Comparison of ENCODE assay signal across 9 mouse cellular contexts in genomic region chr2:84638428-84639220, GRCm38 (mm10). TPM values are rescaled to one million over a fixed set of nuclear protein-coding genes. Genes with fewer than 3 reads are reported as not detected.
DNase-seq lines count a peak whose midpoint lies in the region; ATAC-seq and TF ChIP-seq lines count a peak whose summit lies in the region.
"Had no signal": no experiment of that assay in that cellular context is flagged by ENCODE, and none has a peak within 500 bp of the region (broad histone marks: within the 10 kb centered on the region; RNA-seq: fewer than 3 reads in every experiment).

No protein-coding gene starts in this region.

- no peak overlapping the region for H3K4me2 ChIP-seq in embryonic facial prominence, embryonic 15.5 days (replicated peaks)
- H3K4me2 ChIP-seq in hindbrain, embryonic 14.5 days (replicated peaks): no peak overlapping the region
- no peak overlapping the region for H3K4me2 ChIP-seq in midbrain, embryonic 14.5 days (ENCODE audit: low read length)

- no peak for ATAC-seq in embryonic facial prominence, embryonic 15.5 days (ENCODE audit: insufficient number of reproducible peaks, low FRiP score, low TSS enrichment, low read depth)
- ATAC-seq in hindbrain, embryonic 14.5 days (ENCODE audit: low FRiP score): no peak
- ATAC-seq in midbrain, embryonic 14.5 days (ENCODE audit: low FRiP score, low TSS enrichment): no peak

- intact Hi-C loops in left cerebral cortex, adult 2 months (cut with DNase I): no loop called here
- intact Hi-C loops in left cerebral cortex, postnatal 14 days (cut with DNase I): no loop called here

- no peaks in the 10 kb centered on the region for H3K36me3 ChIP-seq in embryonic facial prominence, embryonic 15.5 days
- H3K36me3 ChIP-seq in hindbrain, embryonic 14.5 days (replicated peaks; ENCODE audit: control insufficient read depth, insufficient read depth): peaks cover 6% of the 10 kb centered on the region; the same call in 1 of the 2 replicates
- H3K36me3 ChIP-seq in midbrain, embryonic 14.5 days (ENCODE audit: control insufficient read depth, insufficient read depth, low read length): no peaks in the 10 kb centered on the region

- no peak for TF ChIP-seq CTCF in left cerebral cortex, adult 2 months (IDR thresholded peaks at IDR 0.05)
- TF ChIP-seq CTCF in cerebellum, adult 2 months (IDR thresholded peaks at IDR 0.05; ENCODE audit: borderline replicate concordance, insufficient read depth, low read depth, low read length): no peak

- no peaks in the 10 kb centered on the region for H3K27me3 ChIP-seq in embryonic facial prominence, embryonic 15.5 days
- H3K27me3 ChIP-seq in hindbrain, embryonic 14.5 days (ENCODE audit: control insufficient read depth, insufficient read depth, low read length): no peaks in the 10 kb centered on the region
- no peaks in the 10 kb centered on the region for H3K27me3 ChIP-seq in midbrain, embryonic 14.5 days (ENCODE audit: control insufficient read depth, insufficient read depth, low read length)
- no peaks in the 10 kb centered on the region for H3K27me3 ChIP-seq in cerebellum, adult 2 months (ENCODE audit: control insufficient read depth, insufficient read depth, low read length)

- peaks cover 55% of the 10 kb centered on the region for H3K4me1 ChIP-seq in embryonic facial prominence, embryonic 15.5 days
- peaks cover 43% of the 10 kb centered on the region for H3K4me1 ChIP-seq in hindbrain, embryonic 14.5 days (replicated peaks; ENCODE audit: control insufficient read depth, insufficient read depth, low read length)
- H3K4me1 ChIP-seq in midbrain, embryonic 14.5 days (ENCODE audit: control insufficient read depth, insufficient read depth, low read length): peaks cover 40% of the 10 kb centered on the region
- peaks cover 12% of the 10 kb centered on the region for H3K4me1 ChIP-seq in cerebellum, adult 2 months (ENCODE audit: control insufficient read depth, insufficient read depth, low read length)

- no peak for DNase-seq in left cerebral cortex, adult 2 months (ENCODE audit: extremely low spot score in 1 of 2, low spot score in 2 of 2)
- no peak for DNase-seq in left cerebral cortex, postnatal 14 days (ENCODE audit: low spot score in 2 of 2)
- no peak for DNase-seq in hindbrain, embryonic 14.5 days (ENCODE audit: low spot score)
- DNase-seq in midbrain, embryonic 14.5 days: no peak
- no peak for DNase-seq in embryo, embryonic 11 days
- DNase-seq in cerebellum, adult 2 months: no peak
- DNase-seq: layer of hippocampus, postnatal 36 days had no signal

- TF ChIP-seq POLR2A in cerebellum, adult 2 months (IDR thresholded peaks at IDR 0.05; ENCODE audit: borderline replicate concordance, insufficient read depth, low read length): no peak

- H3K27ac ChIP-seq in left cerebral cortex, adult 2 months: peak overlapping the region; percentile 84; the same call in 1 of the 2 replicates
- H3K27ac ChIP-seq in embryonic facial prominence, embryonic 15.5 days (replicated peaks): peak overlapping the region; percentile 69
- peak overlapping the region; percentile 32; the same call in 1 of the 2 replicates for H3K27ac ChIP-seq in hindbrain, embryonic 14.5 days
- 0 out of 2 replicates have a peak overlapping the region, but pooled peaks have one; percentile 13 for H3K27ac ChIP-seq in midbrain, embryonic 14.5 days (replicated peaks; ENCODE audit: low read depth, low read length)
- no peak overlapping the region for H3K27ac ChIP-seq in cerebellum, adult 2 months (ENCODE audit: insufficient read depth, low read length)

- H3K9ac ChIP-seq in embryonic facial prominence, embryonic 15.5 days: no peak overlapping the region
- no peak overlapping the region for H3K9ac ChIP-seq in hindbrain, embryonic 14.5 days
- H3K9ac ChIP-seq in midbrain, embryonic 14.5 days (replicated peaks; ENCODE audit: low read length): no peak overlapping the region

- no peaks in the 10 kb centered on the region for H3K9me3 ChIP-seq in embryonic facial prominence, embryonic 15.5 days (replicated peaks)
- H3K9me3 ChIP-seq in hindbrain, embryonic 14.5 days (ENCODE audit: control insufficient read depth, low read length): no peaks in the 10 kb centered on the region
- H3K9me3 ChIP-seq in midbrain, embryonic 14.5 days (ENCODE audit: control insufficient read depth, low read length): no peaks in the 10 kb centered on the region

- H3K4me3 ChIP-seq in left cerebral cortex, adult 2 months: no peak overlapping the region
- H3K4me3 ChIP-seq in embryonic facial prominence, embryonic 15.5 days (replicated peaks): no peak overlapping the region
- no peak overlapping the region for H3K4me3 ChIP-seq in hindbrain, embryonic 14.5 days (replicated peaks; ENCODE audit: low read length)
- no peak overlapping the region for H3K4me3 ChIP-seq in midbrain, embryonic 14.5 days (replicated peaks; ENCODE audit: low read depth, low read length)
- no peak overlapping the region for H3K4me3 ChIP-seq in cerebellum, adult 2 months (replicated peaks; ENCODE audit: insufficient read depth, low read depth, low read length)

- WGBS in embryonic facial prominence, embryonic 15.5 days: 26% methylated on average over 5 of the region's 5 CpGs
- WGBS in hindbrain, embryonic 14.5 days: 71% methylated on average over 5 of the region's 5 CpGs
- WGBS in midbrain, embryonic 14.5 days: 77% methylated on average over 5 of the region's 5 CpGs
- WGBS in cerebellum, adult 2 months: 44% methylated on average over 5 of the region's 5 CpGs

RNA-seq across cellular contexts. Expression of gene Ctnnd1, which starts 11.9 kb away (rescaled TPM):
- total RNA-seq in left cerebral cortex, adult 2 months (2021): 10 to 100 TPM; 65.1 to 70.2 TPM
- total RNA-seq in left cerebral cortex, postnatal 14 days (2021): 10 to 100 TPM; 65.6 to 76.0 TPM
- 49.9 and 52.7 TPM in 2 replicates for polyA plus RNA-seq in embryonic facial prominence, embryonic 15.5 days (2015; fragmentation: Nextera tagmentation; extraction: Ambion mirVana)
- polyA plus RNA-seq in hindbrain, embryonic 14.5 days (2014; fragmentation: Nextera tagmentation; extraction: Ambion mirVana): 30.7 and 34.8 TPM in 2 replicates
- 21.9 and 33.8 TPM in 2 replicates for polyA plus RNA-seq in midbrain, embryonic 14.5 days (2014; fragmentation: Nextera tagmentation; extraction: Ambion mirVana)
- polyA plus RNA-seq in cerebellum, adult 2 months (2012; rRNA removed): 34.4 and 35.9 TPM in 2 replicates

RNA-seq across cellular contexts. Expression of gene Btbd18, which starts 20.3 kb away (rescaled TPM):
- total RNA-seq in left cerebral cortex, adult 2 months (2021): not detected
- not detected for total RNA-seq in left cerebral cortex, postnatal 14 days (2021)
- polyA plus RNA-seq in embryonic facial prominence, embryonic 15.5 days (2015; fragmentation: Nextera tagmentation; extraction: Ambion mirVana): 0.16 and 0.27 TPM in 2 replicates
- 0.16 and 0.40 TPM in 2 replicates for polyA plus RNA-seq in hindbrain, embryonic 14.5 days (2014; fragmentation: Nextera tagmentation; extraction: Ambion mirVana)
- polyA plus RNA-seq in midbrain, embryonic 14.5 days (2014; fragmentation: Nextera tagmentation; extraction: Ambion mirVana): 0.37 and 0.53 TPM in 2 replicates
- polyA plus RNA-seq in cerebellum, adult 2 months (2012; rRNA removed): not detected in 2 replicates
- total RNA-seq: layer of hippocampus, postnatal 36 days; neutrophil, adult 5-6 weeks had no signal

RNA-seq across cellular contexts. Expression of gene Selenoh, which starts 31.9 kb away (rescaled TPM):
- total RNA-seq in left cerebral cortex, adult 2 months (2021): 10 to 100 TPM; 27.4 to 33.3 TPM
- total RNA-seq in left cerebral cortex, postnatal 14 days (2021): 10 to 100 TPM; 47.2 to 54.1 TPM
- polyA plus RNA-seq in embryonic facial prominence, embryonic 15.5 days (2015; fragmentation: Nextera tagmentation; extraction: Ambion mirVana): 230 and 231 TPM in 2 replicates
- polyA plus RNA-seq in hindbrain, embryonic 14.5 days (2014; fragmentation: Nextera tagmentation; extraction: Ambion mirVana): 196 and 205 TPM in 2 replicates
- polyA plus RNA-seq in midbrain, embryonic 14.5 days (2014; fragmentation: Nextera tagmentation; extraction: Ambion mirVana): 220 and 232 TPM in 2 replicates
- polyA plus RNA-seq in cerebellum, adult 2 months (2012; rRNA removed): 67.4 TPM in 2 replicates

RNA-seq across cellular contexts. Expression of gene Gm28635, which starts 39.2 kb away (rescaled TPM):
- 1 to 10 TPM; 7.6 to 9.6 TPM for total RNA-seq in left cerebral cortex, adult 2 months (2021)
- 1 to 10 TPM; 1.8 to 3.5 TPM for total RNA-seq in left cerebral cortex, postnatal 14 days (2021)
- polyA plus RNA-seq in embryonic facial prominence, embryonic 15.5 days (2015; fragmentation: Nextera tagmentation; extraction: Ambion mirVana): not detected in 2 replicates
- not detected in 2 replicates for polyA plus RNA-seq in hindbrain, embryonic 14.5 days (2014; fragmentation: Nextera tagmentation; extraction: Ambion mirVana)
- not detected in 2 replicates for polyA plus RNA-seq in midbrain, embryonic 14.5 days (2014; fragmentation: Nextera tagmentation; extraction: Ambion mirVana)
- polyA plus RNA-seq in cerebellum, adult 2 months (2012; rRNA removed): 0.13 TPM in 1 of 2 replicates, not detected in the other

RNA-seq across cellular contexts. Expression of gene Med19, which starts 39.6 kb away (rescaled TPM):
- 10 to 100 TPM; 30.7 to 30.9 TPM for total RNA-seq in left cerebral cortex, adult 2 months (2021)
- total RNA-seq in left cerebral cortex, postnatal 14 days (2021): 10 to 100 TPM; 30.3 to 32.3 TPM
- 31.3 and 34.0 TPM in 2 replicates for polyA plus RNA-seq in embryonic facial prominence, embryonic 15.5 days (2015; fragmentation: Nextera tagmentation; extraction: Ambion mirVana)
- 59.3 and 61.3 TPM in 2 replicates for polyA plus RNA-seq in hindbrain, embryonic 14.5 days (2014; fragmentation: Nextera tagmentation; extraction: Ambion mirVana)
- 55.4 and 56.5 TPM in 2 replicates for polyA plus RNA-seq in midbrain, embryonic 14.5 days (2014; fragmentation: Nextera tagmentation; extraction: Ambion mirVana)
- 30.6 and 31.0 TPM in 2 replicates for polyA plus RNA-seq in cerebellum, adult 2 months (2012; rRNA removed)
